Mouse (Mus musculus) midbrain, embryonic 13.5 days (tissue): ENCODE results near the gene Stk10. TPM values are rescaled to one million over a fixed set of nuclear protein-coding genes. Genes with fewer than 3 reads are reported as not detected.

Experiments used
- ATAC-seq: fragments of 200-750 bp; cut with Nextera tagmentation; 2 replicates; pipeline ENCODE4 v1.8.0; 2017; ENCODE audit warnings: mild to moderate bottlenecking, moderate TSS enrichment, moderate library complexity
- H3K27ac ChIP-seq: fragments of 300-500 bp; sonication (generic); 2 replicates; pipeline ENCODE4 v1.5.1; 2015; ENCODE audit warnings: inconsistent platforms, mild to moderate bottlenecking, moderate library complexity
- H3K27me3 ChIP-seq: fragments of 300-500 bp; sonication (generic); 2 replicates; pipeline ENCODE4 v1.6.1; 2015; ENCODE audit warnings: mild to moderate bottlenecking, inconsistent platforms
- H3K36me3 ChIP-seq: fragments of 300-500 bp; sonication (generic); 2 replicates; pipeline ENCODE4 v1.6.1; 2015; ENCODE audit warnings: mild to moderate bottlenecking, inconsistent platforms
- H3K4me1 ChIP-seq: fragments of 300-500 bp; sonication (generic); replicated peaks from 2 replicates; pipeline ENCODE4 v1.6.1; 2015; ENCODE audit warnings: inconsistent platforms
- H3K4me2 ChIP-seq: fragments of 300-500 bp; sonication (generic); replicated peaks from 2 replicates; pipeline ENCODE4 v1.6.1; 2015; ENCODE audit warnings: moderate library complexity, mild to moderate bottlenecking, inconsistent platforms
- H3K4me3 ChIP-seq: fragments of 300-500 bp; sonication (generic); replicated peaks from 2 replicates; pipeline ENCODE4 v1.5.1; 2015; ENCODE audit warnings: mild to moderate bottlenecking, inconsistent platforms
- H3K9ac ChIP-seq: fragments of 300-500 bp; sonication (generic); replicated peaks from 2 replicates; pipeline ENCODE4 v1.6.1; 2015; ENCODE audit warnings: mild to moderate bottlenecking, inconsistent platforms
- H3K9me3 ChIP-seq: fragments of 300-500 bp; sonication (generic); 2 replicates; pipeline ENCODE4 v1.6.1; 2016; ENCODE audit warnings: mild to moderate bottlenecking, inconsistent platforms
- WGBS: fragments of 180-500 bp; shearing (Covaris S2); methylation state at CpG from one replicate; pipeline ENCODE4 v1.1.7; 2015; 5-methylcytosine and 5-hydroxymethylcytosine counted together
- polyA plus RNA-seq: library from polyadenylated mRNA; unstranded; fragments of >200 nt; fragmentation: Nextera tagmentation; extraction: Ambion mirVana; gene quantifications from 2 replicates; pipeline ENCODE4 v1.2.1, GENCODE M21; 2015

Gene Stk10
- polyA plus RNA-seq, 1 experiment from 2014 or later: 2.3 TPM

- peak overlapping the region; percentile 42; the same call in 1 of the 2 replicates for H3K27ac ChIP-seq
- peak; percentile 34; the same call in 1 of the 2 replicates for ATAC-seq
- H3K4me2 ChIP-seq: no peak overlapping the region
- 64% methylated on average over 8 of the region's 8 CpGs for WGBS
- no peaks in the 10 kb centered on the region for H3K36me3 ChIP-seq
- no peak overlapping the region for H3K4me3 ChIP-seq
- H3K9me3 ChIP-seq: no peaks in the 10 kb centered on the region
- H3K4me1 ChIP-seq: peaks cover 23% of the 10 kb centered on the region
- H3K27me3 ChIP-seq: no peaks in the 10 kb centered on the region
- no peak overlapping the region for H3K9ac ChIP-seq
Measured at GRCm38 (mm10) chr11:32619257-32619816, 86.2 kb downstream of the Stk10 start.

GRCm38 (mm10) chr11:32619866-32620456, 86.9 kb downstream of the Stk10 start:
- Histone ChIP-seq H3K4me2 (no peak overlapping the region), H3K9me3 (no peaks in the 10 kb centered on the region), H3K27me3 (no peaks in the 10 kb centered on the region), H3K36me3 (no peaks in the 10 kb centered on the region), H3K27ac (no peak overlapping the region), H3K4me3 (no peak overlapping the region), H3K4me1 (peaks cover 23% of the 10 kb centered on the region), H3K9ac (no peak overlapping the region)
- no peak for ATAC-seq
- 71% methylated on average over 6 of the region's 6 CpGs for WGBS

- no peak for ATAC-seq
- H3K4me3 ChIP-seq: no peak overlapping the region
- H3K27ac ChIP-seq: no peak overlapping the region
- H3K9ac ChIP-seq: no peak overlapping the region
- no peaks in the 10 kb centered on the region for H3K36me3 ChIP-seq
- no peak overlapping the region for H3K4me2 ChIP-seq
- H3K27me3 ChIP-seq: no peaks in the 10 kb centered on the region
- no peaks in the 10 kb centered on the region for H3K9me3 ChIP-seq
- WGBS: 82% methylated on average over 12 of the region's 12 CpGs
- peaks cover 17% of the 10 kb centered on the region for H3K4me1 ChIP-seq
Measured at GRCm38 (mm10) chr11:32621831-32622478, 88.8 kb downstream of the Stk10 start.

GRCm38 (mm10) chr11:32622479-32623190, 89.5 kb downstream of the Stk10 start:
- Histone ChIP-seq H3K27ac (no peak overlapping the region), H3K4me3 (no peak overlapping the region), H3K4me1 (peaks cover 17% of the 10 kb centered on the region), H3K27me3 (no peaks in the 10 kb centered on the region), H3K36me3 (no peaks in the 10 kb centered on the region), H3K4me2 (no peak overlapping the region), H3K9ac (no peak overlapping the region), H3K9me3 (no peaks in the 10 kb centered on the region)
- ATAC-seq: no peak
- 88% methylated on average over 13 of the region's 13 CpGs for WGBS

- Histone ChIP-seq H3K9me3 (no peaks in the 10 kb centered on the region), H3K4me1 (peaks cover 17% of the 10 kb centered on the region), H3K9ac (0 out of 2 replicates have a peak overlapping the region, but pooled peaks have one; percentile 4), H3K4me2 (no peak overlapping the region), H3K36me3 (no peaks in the 10 kb centered on the region), H3K27me3 (no peaks in the 10 kb centered on the region), H3K4me3 (no peak overlapping the region), H3K27ac (no peak overlapping the region)
- WGBS: 75% methylated on average over 5 of the region's 5 CpGs
- no peak for ATAC-seq
Measured at GRCm38 (mm10) chr11:32623236-32623635, 90.1 kb downstream of the Stk10 start.

- Histone ChIP-seq H3K4me3 (no peak overlapping the region), H3K27ac (no peak overlapping the region), H3K9ac (no peak overlapping the region), H3K4me1 (peaks cover 17% of the 10 kb centered on the region), H3K36me3 (no peaks in the 10 kb centered on the region), H3K27me3 (no peaks in the 10 kb centered on the region), H3K4me2 (no peak overlapping the region), H3K9me3 (no peaks in the 10 kb centered on the region)
- ATAC-seq: no peak
- 76% methylated on average over 6 of the region's 6 CpGs for WGBS
Measured at GRCm38 (mm10) chr11:32623912-32624311, 90.8 kb downstream of the Stk10 start.

DNA sequence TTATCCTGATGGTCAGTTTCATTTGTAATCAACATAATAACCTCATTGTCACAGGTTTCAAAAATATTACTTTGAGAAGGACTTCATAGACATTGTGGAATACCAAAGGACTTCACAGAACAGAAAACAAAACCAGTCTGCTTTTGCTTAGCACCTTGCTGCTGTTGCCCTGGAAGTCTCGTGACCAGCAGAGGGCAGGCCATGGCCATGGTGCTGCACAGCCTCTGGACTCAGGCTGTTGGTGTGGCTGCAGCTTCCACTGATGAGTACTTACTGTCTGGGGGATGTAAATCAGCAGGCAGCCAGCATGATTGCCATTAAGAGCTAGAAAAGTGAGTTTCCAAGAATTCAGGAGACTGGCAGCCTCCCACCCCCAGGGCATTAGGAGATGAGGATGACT, 92.6 kb downstream of the Stk10 start:
- H3K4me3 ChIP-seq: no peak overlapping the region
- ATAC-seq: no peak
- H3K4me1 ChIP-seq: peaks cover 7% of the 10 kb centered on the region; the same call in 1 of the 2 replicates
- no peak overlapping the region for H3K4me2 ChIP-seq
- no peak overlapping the region for H3K9ac ChIP-seq
- H3K36me3 ChIP-seq: no peaks in the 10 kb centered on the region
- 74% methylated on average over 1 of the region's 1 CpGs for WGBS
- H3K27ac ChIP-seq: no peak overlapping the region
- no peaks in the 10 kb centered on the region for H3K27me3 ChIP-seq
- no peaks in the 10 kb centered on the region for H3K9me3 ChIP-seq

- WGBS: 84% methylated on average over 6 of the region's 6 CpGs
- Histone ChIP-seq H3K4me1 (peaks cover 7% of the 10 kb centered on the region; the same call in 1 of the 2 replicates), H3K27ac (no peak overlapping the region), H3K9me3 (no peaks in the 10 kb centered on the region), H3K36me3 (no peaks in the 10 kb centered on the region), H3K9ac (no peak overlapping the region), H3K4me3 (no peak overlapping the region), H3K4me2 (no peak overlapping the region), H3K27me3 (no peaks in the 10 kb centered on the region)
- ATAC-seq: no peak
Measured at GRCm38 (mm10) chr11:32626079-32626478, 93.0 kb downstream of the Stk10 start.

- ATAC-seq: no peak
Measured at GRCm38 (mm10) chr11:32627900-32628299, 94.8 kb downstream of the Stk10 start.

GRCm38 (mm10) chr11:32629713-32630211, 96.7 kb downstream of the Stk10 start:
- H3K36me3 ChIP-seq: no peaks in the 10 kb centered on the region
- no peak for ATAC-seq
- no peak overlapping the region for H3K4me2 ChIP-seq
- 81% methylated on average over 4 of the region's 4 CpGs for WGBS
- no peak overlapping the region for H3K4me3 ChIP-seq
- no peak overlapping the region for H3K27ac ChIP-seq
- H3K27me3 ChIP-seq: no peaks in the 10 kb centered on the region
- H3K9ac ChIP-seq: no peak overlapping the region
- no peaks in the 10 kb centered on the region for H3K4me1 ChIP-seq
- H3K9me3 ChIP-seq: no peaks in the 10 kb centered on the region

More at GRCm38 (mm10) chr11:32627900-32628299, 94.8 kb downstream of the Stk10 start:
- WGBS: 88% methylated on average over 6 of the region's 6 CpGs
- Histone ChIP-seq H3K4me1 (peaks cover 7% of the 10 kb centered on the region; the same call in 1 of the 2 replicates), H3K36me3 (no peaks in the 10 kb centered on the region), H3K27ac (no peak overlapping the region), H3K9me3 (no peaks in the 10 kb centered on the region), H3K27me3 (no peaks in the 10 kb centered on the region), H3K4me3 (no peak overlapping the region), H3K4me2 (no peak overlapping the region), H3K9ac (no peak overlapping the region)

DNA sequence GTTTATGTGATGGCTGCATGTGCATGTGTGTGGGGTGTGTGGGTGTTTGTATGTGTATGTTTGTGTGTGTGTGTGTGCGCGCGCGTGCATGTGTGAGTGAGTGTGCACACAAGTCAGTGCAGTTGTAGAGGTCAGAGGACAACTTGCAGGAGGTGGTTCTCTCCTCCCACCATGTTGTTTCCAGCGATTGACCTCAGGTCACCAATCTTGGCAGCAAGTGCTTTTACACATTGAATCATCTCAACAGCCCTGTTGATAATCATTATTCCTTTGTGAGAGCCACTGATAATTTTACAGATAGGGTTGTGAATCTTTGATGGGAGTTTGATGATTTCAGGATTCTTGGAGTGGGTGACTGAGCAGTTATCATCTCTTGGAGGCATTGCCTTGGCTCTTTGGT, 99.6 kb downstream of the Stk10 start:
- H3K9me3 ChIP-seq: no peaks in the 10 kb centered on the region
- H3K4me1 ChIP-seq: no peaks in the 10 kb centered on the region
- no peak overlapping the region for H3K4me3 ChIP-seq
- H3K27ac ChIP-seq: no peak overlapping the region
- no peak overlapping the region for H3K4me2 ChIP-seq
- no peak for ATAC-seq
- no peaks in the 10 kb centered on the region for H3K36me3 ChIP-seq
- WGBS: over 99% methylated on average over 5 of the region's 5 CpGs
- no peaks in the 10 kb centered on the region for H3K27me3 ChIP-seq
- no peak overlapping the region for H3K9ac ChIP-seq

GRCm38 (mm10) chr11:32633542-32633941, 100.4 kb downstream of the Stk10 start:
- no peak overlapping the region for H3K4me2 ChIP-seq
- H3K9me3 ChIP-seq: no peaks in the 10 kb centered on the region
- H3K4me1 ChIP-seq: no peaks in the 10 kb centered on the region
- H3K4me3 ChIP-seq: no peak overlapping the region
- WGBS: 66% methylated on average over 3 of the region's 3 CpGs
- H3K27me3 ChIP-seq: no peaks in the 10 kb centered on the region
- no peaks in the 10 kb centered on the region for H3K36me3 ChIP-seq
- H3K27ac ChIP-seq: no peak overlapping the region
- H3K9ac ChIP-seq: no peak overlapping the region
- no peak for ATAC-seq
